Mouse (Mus musculus) limb, embryonic 12.5 days (tissue): ENCODE measurements around the gene Gm1140. TPM values are rescaled to one million over a fixed set of nuclear protein-coding genes. Genes with fewer than 3 reads are reported as not detected.
"Not testable (repeated sequence)": the region's sequence is repeated elsewhere in the genome, so short reads cannot be mapped to it uniquely, and the experiment has no call there.

Source experiments
- ATAC-seq: fragments of 200-750 bp; cut with Nextera tagmentation; 2 replicates; pipeline ENCODE4 v1.8.0; 2017; ENCODE audit warnings: low read depth, moderate TSS enrichment; ENCODE audit not compliant: insufficient number of reproducible peaks, insufficient read depth, low FRiP score, low TSS enrichment
- H3K27ac ChIP-seq: fragments of 300-500 bp; sonication (generic); 2 replicates; pipeline ENCODE4 v1.5.1; 2016; ENCODE audit warnings: mild to moderate bottlenecking, moderate library complexity
- H3K27me3 ChIP-seq: fragments of 300-500 bp; sonication (generic); 2 replicates; pipeline ENCODE4 v1.6.1; 2016; ENCODE audit warnings: mild to moderate bottlenecking, moderate library complexity
- H3K36me3 ChIP-seq: fragments of 300-500 bp; sonication (generic); 2 replicates; pipeline ENCODE4 v1.6.1; 2016; ENCODE audit warnings: mild to moderate bottlenecking, moderate library complexity
- H3K4me1 ChIP-seq: fragments of 300-500 bp; sonication (generic); replicated peaks from 2 replicates; pipeline ENCODE4 v1.6.1; 2016
- H3K4me2 ChIP-seq: fragments of 300-500 bp; sonication (generic); 2 replicates; pipeline ENCODE4 v1.6.1; 2016; ENCODE audit warnings: mild to moderate bottlenecking, moderate library complexity
- H3K4me3 ChIP-seq: fragments of 300-500 bp; sonication (generic); replicated peaks from 2 replicates; pipeline ENCODE4 v1.5.1; 2016; ENCODE audit warnings: mild to moderate bottlenecking
- H3K9ac ChIP-seq: fragments of 300-500 bp; sonication (generic); replicated peaks from 2 replicates; pipeline ENCODE4 v1.6.1; 2016; ENCODE audit warnings: mild to moderate bottlenecking, moderate library complexity
- H3K9me3 ChIP-seq: fragments of 300-500 bp; sonication (generic); 2 replicates; pipeline ENCODE4 v1.6.1; 2016; ENCODE audit warnings: mild to moderate bottlenecking, moderate library complexity
- WGBS: fragments of 180-500 bp; shearing (Covaris S2); methylation state at CpG from one replicate; pipeline ENCODE4 v1.1.7; 2016; 5-methylcytosine and 5-hydroxymethylcytosine counted together
- polyA plus RNA-seq: library from polyadenylated mRNA; unstranded; fragments of >200 nt; fragmentation: Nextera tagmentation; extraction: Ambion mirVana; gene quantifications from 2 replicates; pipeline ENCODE4 v1.2.1, GENCODE M21; 2016

Gm1140 gene
- not detected in 2 replicates for polyA plus RNA-seq

- not testable (repeated sequence) for H3K36me3 ChIP-seq, H3K9me3 ChIP-seq, H3K27me3 ChIP-seq, H3K4me1 ChIP-seq, ATAC-seq, H3K27ac ChIP-seq, H3K4me3 ChIP-seq, H3K9ac ChIP-seq, H3K4me2 ChIP-seq
- 91% methylated on average over 5 of the region's 11 CpGs for WGBS
These were observed at the start of gene Gm1140 for GRCm38 (mm10) chrX:67693462-67693861. Gene Gm1140 (minus strand): TSS chrX:67693562.

- ATAC-seq, H3K27me3 ChIP-seq, H3K9ac ChIP-seq, H3K27ac ChIP-seq, H3K4me3 ChIP-seq, H3K36me3 ChIP-seq, H3K4me2 ChIP-seq, H3K4me1 ChIP-seq, H3K9me3 ChIP-seq: not testable (repeated sequence)
- 84% methylated on average over 5 of the region's 10 CpGs for WGBS
These were observed 2.0 kb upstream of the Gm1140 start, which contains the start of gene Gm14692 for GRCm38 (mm10) chrX:67695398-67695797. Gene Gm14692 (plus strand): TSS chrX:67695698.

Other genes with a start within 250 kb of the Gm1140 start
- gene Gm14692, start 2.1 kb upstream of the Gm1140 start, polyA plus RNA-seq, result not detected in 2 replicates
- gene 4933436I01Rik, start 227.9 kb upstream of the Gm1140 start, polyA plus RNA-seq, result not detected in 2 replicates